Comparison of ENCODE assay signal across 21 mouse cellular contexts in genomic region chr14:46247491-46248484, GRCm38 (mm10).
DNase-seq lines count a peak whose midpoint lies in the region; ATAC-seq and TF ChIP-seq lines count a peak whose summit lies in the region.
"Had no signal": no experiment of that assay in that cellular context is flagged by ENCODE, and none has a peak within 500 bp of the region (broad histone marks: within the 10 kb centered on the region; RNA-seq: fewer than 3 reads in every experiment).

No protein-coding gene starts in this region.

- no peaks in the 10 kb centered on the region for H3K4me1 ChIP-seq in lung, embryonic 14.5 days (ENCODE audit: insufficient read depth)
- H3K4me1 ChIP-seq: heart, embryonic 12.5 days; hindbrain, embryonic 13.5 days; kidney, embryonic 15.5 days; liver, embryonic 13.5 days; midbrain, embryonic 12.5 days; neural tube, embryonic 13.5 days had no signal

- no peaks in the 10 kb centered on the region for H3K9me3 ChIP-seq in lung, embryonic 14.5 days (ENCODE audit: low read depth, low read length)
- H3K9me3 ChIP-seq: heart, embryonic 12.5 days; hindbrain, embryonic 13.5 days; kidney, embryonic 15.5 days; liver, embryonic 13.5 days; midbrain, embryonic 12.5 days; neural tube, embryonic 13.5 days had no signal

- ATAC-seq in lung, embryonic 14.5 days (ENCODE audit: insufficient read depth) = no peak
- ATAC-seq: forebrain, embryonic 14.5 days; inflammation-experienced regulatory T-cells, adult 6 months; Patski had no signal

- no peaks in the 10 kb centered on the region for H3K36me3 ChIP-seq in lung, embryonic 14.5 days (ENCODE audit: insufficient read depth)
- H3K36me3 ChIP-seq: heart, embryonic 12.5 days; hindbrain, embryonic 13.5 days; kidney, embryonic 15.5 days; liver, embryonic 13.5 days; midbrain, embryonic 12.5 days; neural tube, embryonic 13.5 days had no signal

- no peak overlapping the region for H3K9ac ChIP-seq in lung, embryonic 14.5 days
- H3K9ac ChIP-seq: heart, embryonic 12.5 days; hindbrain, embryonic 13.5 days; kidney, embryonic 15.5 days; liver, embryonic 13.5 days; midbrain, embryonic 12.5 days; neural tube, embryonic 13.5 days had no signal

- peak; percentile 21 for DNase-seq in embryo, embryonic 11 days
- DNase-seq in embryo, embryonic 10.5 days (ENCODE audit: low spot score) = no peak
- DNase-seq in lung, embryonic 14.5 days = peak; percentile 47
- no peak for DNase-seq in lung, postnatal 25 days (ENCODE audit: low spot score)
- peak; percentile 5 for DNase-seq in retina, embryonic 14.5 days (ENCODE audit: low spot score)
- DNase-seq in retina, postnatal 1 day = no peak
- DNase-seq in gastrocnemius, adult 8-10 months (ENCODE audit: low spot score in 2 of 2) = no peak
- no peak for DNase-seq in spleen, postnatal 36 days (ENCODE audit: low spot score in 2 of 2)
- DNase-seq: adrenal gland, postnatal 10 days; cerebellum, adult 11 months; cerebellum, postnatal 10 days; liver, embryonic 13.5 days; right cerebral cortex, postnatal 25 days had no signal

- WGBS in lung, embryonic 14.5 days = 64% methylated on average over 16 of the region's 16 CpGs

- H3K27ac ChIP-seq in lung, embryonic 14.5 days (ENCODE audit: low read depth) = no peak overlapping the region
- H3K27ac ChIP-seq: hindbrain, embryonic 13.5 days; kidney, embryonic 15.5 days; liver, embryonic 13.5 days; midbrain, embryonic 12.5 days; neural tube, embryonic 13.5 days had no signal

- TF ChIP-seq CTCF in lung, embryonic 14.5 days (IDR thresholded peaks at IDR 0.05; ENCODE audit: low read depth) = no peak

- H3K4me3 ChIP-seq in lung, embryonic 14.5 days (ENCODE audit: low read depth, low read length) = no peak overlapping the region
- H3K4me3 ChIP-seq: heart, embryonic 12.5 days; hindbrain, embryonic 13.5 days; kidney, embryonic 15.5 days; liver, embryonic 13.5 days; midbrain, embryonic 12.5 days; neural tube, embryonic 13.5 days had no signal

- H3K27me3 ChIP-seq in lung, embryonic 14.5 days (ENCODE audit: insufficient read depth, low read length) = no peaks in the 10 kb centered on the region
- H3K27me3 ChIP-seq: heart, embryonic 12.5 days; hindbrain, embryonic 13.5 days; kidney, embryonic 15.5 days; liver, embryonic 13.5 days; midbrain, embryonic 12.5 days; neural tube, embryonic 13.5 days; Patski had no signal

- no peak overlapping the region for H3K4me2 ChIP-seq in lung, embryonic 14.5 days
- H3K4me2 ChIP-seq: heart, embryonic 12.5 days; hindbrain, embryonic 13.5 days; kidney, embryonic 15.5 days; liver, embryonic 13.5 days; midbrain, embryonic 12.5 days; neural tube, embryonic 13.5 days had no signal

Comparison
In these comparisons a context has a peak if more than half of its experiments do, and no peak if none do; other contexts are left out.
1. DNase-seq: peak in embryo, embryonic 11 days (single experiment), lung, embryonic 14.5 days (single experiment) and retina, embryonic 14.5 days (single experiment); none in embryo, embryonic 10.5 days (single experiment), lung, postnatal 25 days (single experiment), retina, postnatal 1 day (single experiment), gastrocnemius, adult 8-10 months (0 of 2) and spleen, postnatal 36 days (0 of 2).